Mouse (Mus musculus): ENCODE data around the gene Ltv1. TPM values are rescaled to one million over a fixed set of nuclear protein-coding genes. Genes with fewer than 3 reads are reported as not detected.
A peak's percentile ranks its signal among the peaks of the same experiment; 100 is the strongest.

Gene Ltv1
- 23.5 and 25.8 TPM in 2 replicates for polyA plus RNA-seq (2012; rRNA removed)

DNA sequence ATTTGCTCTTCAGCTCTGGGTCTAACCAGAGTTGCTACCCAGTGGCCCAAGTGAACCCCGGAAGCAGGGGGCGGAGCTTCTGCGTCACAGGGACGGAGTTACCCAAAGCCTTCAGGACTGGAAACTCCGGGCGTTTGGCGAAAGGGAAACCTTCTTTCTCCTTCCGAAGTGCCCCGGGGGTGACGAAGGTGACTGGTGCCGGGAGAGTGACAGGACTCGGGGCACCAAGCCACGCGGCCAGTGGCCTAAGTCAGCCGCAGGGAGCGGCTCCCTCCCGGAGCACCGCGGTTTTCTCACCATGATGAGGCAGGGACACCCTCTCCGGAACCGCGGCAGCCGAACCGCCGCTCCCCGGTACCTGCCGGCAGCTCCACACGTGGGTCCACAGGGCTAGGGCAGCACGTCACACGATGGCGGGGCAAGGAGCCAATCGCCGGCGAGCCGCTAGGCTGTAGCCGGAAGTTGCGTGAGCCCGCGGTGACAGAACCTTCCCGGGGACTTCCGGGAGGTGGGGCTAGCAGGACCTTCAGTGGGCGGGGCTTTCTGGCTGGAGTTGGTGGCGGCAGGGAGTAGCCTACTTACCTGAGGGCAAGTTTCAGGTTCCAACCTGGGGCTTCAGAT, at the start of gene Ltv1:
Gene Ltv1, minus strand, starts transcription at position 438 of the 621 bp plus-strand sequence.
- no peaks in the 10 kb centered on the region for H3K27me3 ChIP-seq (ENCODE audit: control insufficient read depth, insufficient read depth, low read length)
- no peaks in the 10 kb centered on the region for H3K4me1 ChIP-seq (ENCODE audit: control insufficient read depth, insufficient read depth, low read length)
- DNase-seq: peak; percentile 96
- WGBS: 1% methylated on average over 43 of the region's 43 CpGs
- H3K4me3 ChIP-seq (replicated peaks; ENCODE audit: insufficient read depth, low read depth, low read length): peak within 1 kb of the TSS; percentile 72
- no peak within 1 kb of the TSS for H3K27ac ChIP-seq (ENCODE audit: insufficient read depth, low read length)
- TF ChIP-seq POLR2A (IDR thresholded peaks at IDR 0.05; ENCODE audit: borderline replicate concordance, insufficient read depth, low read length) (peak; percentile 45; the same call in 1 of the 2 replicates), CTCF (IDR thresholded peaks at IDR 0.05; ENCODE audit: borderline replicate concordance, insufficient read depth, low read depth, low read length) (no peak)

DNA sequence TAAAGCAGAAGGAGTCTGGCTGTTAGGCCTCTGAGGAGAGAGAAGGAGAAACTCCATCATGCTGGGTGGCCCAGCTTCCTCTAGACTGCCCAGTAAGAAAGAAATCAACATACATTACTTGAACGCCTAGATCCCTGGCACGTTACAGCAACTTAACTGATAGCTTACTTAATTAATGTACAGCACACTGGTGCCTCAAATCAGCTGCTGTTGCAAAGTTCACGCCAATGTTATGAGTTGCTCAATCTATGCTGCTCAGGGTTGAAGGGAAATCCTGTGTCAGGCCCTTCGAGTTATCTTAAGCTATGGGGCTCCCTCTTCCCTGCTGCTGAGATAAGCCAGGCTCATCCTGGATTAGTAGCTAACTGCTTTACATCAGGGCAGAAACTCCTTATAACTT, 47.5 kb upstream of the Ltv1 start:
- no peak for DNase-seq
- no peaks in the 10 kb centered on the region for H3K4me1 ChIP-seq (ENCODE audit: control insufficient read depth, insufficient read depth, low read length)
- H3K4me3 ChIP-seq (replicated peaks; ENCODE audit: insufficient read depth, low read depth, low read length): no peak overlapping the region
- no peak overlapping the region for H3K27ac ChIP-seq (ENCODE audit: insufficient read depth, low read length)
- TF ChIP-seq CTCF (IDR thresholded peaks at IDR 0.05; ENCODE audit: borderline replicate concordance, insufficient read depth, low read depth, low read length) (no peak), POLR2A (IDR thresholded peaks at IDR 0.05; ENCODE audit: borderline replicate concordance, insufficient read depth, low read length) (no peak)
- WGBS: 64% methylated on average over 4 of the region's 4 CpGs
- H3K27me3 ChIP-seq (ENCODE audit: control insufficient read depth, insufficient read depth, low read length): no peaks in the 10 kb centered on the region

DNA sequence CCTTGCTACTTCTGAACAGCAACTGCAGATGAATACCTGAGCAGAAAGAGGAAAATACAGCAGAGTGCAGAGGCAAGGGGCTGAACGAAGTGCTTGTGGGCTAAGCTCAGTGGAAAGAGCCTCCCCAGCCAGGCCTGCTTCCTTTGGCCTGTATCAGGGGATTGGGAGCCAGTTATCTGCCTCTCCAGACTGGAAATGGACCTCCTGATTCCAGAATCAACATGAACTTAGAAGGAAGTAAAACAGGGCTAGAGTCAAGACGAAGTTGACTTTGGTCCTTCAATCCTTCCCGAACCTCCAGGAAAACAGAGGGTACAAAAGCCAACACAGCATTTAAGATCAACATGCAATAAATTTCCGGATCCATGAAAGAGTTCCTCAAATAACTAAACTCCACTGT, 45.2 kb upstream of the Ltv1 start:
- 93% methylated on average over 4 of the region's 4 CpGs for WGBS
- H3K4me3 ChIP-seq (replicated peaks; ENCODE audit: insufficient read depth, low read depth, low read length): no peak overlapping the region
- no peak overlapping the region for H3K27ac ChIP-seq (ENCODE audit: insufficient read depth, low read length)
- TF ChIP-seq CTCF (IDR thresholded peaks at IDR 0.05; ENCODE audit: borderline replicate concordance, insufficient read depth, low read depth, low read length): no peak
- H3K27me3 ChIP-seq (ENCODE audit: control insufficient read depth, insufficient read depth, low read length): no peaks in the 10 kb centered on the region
- no peak for DNase-seq
- H3K4me1 ChIP-seq (ENCODE audit: control insufficient read depth, insufficient read depth, low read length): no peaks in the 10 kb centered on the region

DNA sequence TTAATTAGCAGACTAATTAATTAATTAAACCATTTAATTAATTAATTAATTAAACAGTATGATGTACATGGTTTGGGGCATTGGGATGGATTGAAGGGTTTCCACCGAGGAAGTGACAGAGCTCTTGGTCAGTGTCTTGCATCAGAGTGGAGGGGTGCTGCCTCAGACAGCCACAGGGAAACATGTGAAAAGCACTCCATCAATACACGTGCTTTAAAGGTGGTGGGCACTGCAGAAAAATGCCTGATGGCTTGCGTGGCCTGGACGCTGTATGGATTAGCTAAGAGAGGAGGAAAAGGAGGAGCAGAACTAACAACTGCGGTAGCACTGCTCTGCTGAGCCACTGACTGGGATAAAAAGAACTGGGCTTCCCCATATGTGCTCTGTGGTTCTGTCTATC, 43.9 kb upstream of the Ltv1 start:
- Histone ChIP-seq H3K4me3 (replicated peaks; ENCODE audit: insufficient read depth, low read depth, low read length) (no peak overlapping the region), H3K27me3 (ENCODE audit: control insufficient read depth, insufficient read depth, low read length) (no peaks in the 10 kb centered on the region), H3K27ac (ENCODE audit: insufficient read depth, low read length) (no peak overlapping the region), H3K4me1 (ENCODE audit: control insufficient read depth, insufficient read depth, low read length) (no peaks in the 10 kb centered on the region)
- no peak for DNase-seq
- WGBS: 91% methylated on average over 5 of the region's 5 CpGs
- no peak for TF ChIP-seq CTCF (IDR thresholded peaks at IDR 0.05; ENCODE audit: borderline replicate concordance, insufficient read depth, low read depth, low read length)
- no peak for TF ChIP-seq POLR2A (IDR thresholded peaks at IDR 0.05; ENCODE audit: borderline replicate concordance, insufficient read depth, low read length)

DNA sequence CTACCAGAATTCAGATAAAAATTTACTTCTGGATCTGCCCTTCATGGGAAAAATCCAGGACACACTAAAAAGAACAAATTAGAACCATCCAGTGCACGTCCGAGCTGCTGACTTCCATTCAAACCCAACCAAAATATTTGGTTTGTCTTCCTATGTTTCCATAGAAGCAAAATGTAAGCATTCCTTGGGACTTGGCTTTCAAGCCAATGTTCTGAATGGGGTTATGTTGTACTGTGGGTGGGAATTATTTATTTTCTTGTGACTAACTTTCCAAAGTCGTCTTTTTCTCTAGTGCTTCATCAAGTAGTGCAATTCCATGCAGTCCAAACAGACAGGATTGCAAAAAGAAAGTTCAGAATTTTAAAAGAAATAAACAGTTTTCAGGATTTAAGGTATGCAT, 41.5 kb upstream of the Ltv1 start:
- no peak overlapping the region for H3K27ac ChIP-seq (ENCODE audit: insufficient read depth, low read length)
- H3K27me3 ChIP-seq (ENCODE audit: control insufficient read depth, insufficient read depth, low read length): no peaks in the 10 kb centered on the region
- no peak overlapping the region for H3K4me3 ChIP-seq (replicated peaks; ENCODE audit: insufficient read depth, low read depth, low read length)
- no peaks in the 10 kb centered on the region for H3K4me1 ChIP-seq (ENCODE audit: control insufficient read depth, insufficient read depth, low read length)
- no peak for DNase-seq
- TF ChIP-seq CTCF (IDR thresholded peaks at IDR 0.05; ENCODE audit: borderline replicate concordance, insufficient read depth, low read depth, low read length) (no peak), POLR2A (IDR thresholded peaks at IDR 0.05; ENCODE audit: borderline replicate concordance, insufficient read depth, low read length) (no peak)
- 74% methylated on average over 3 of the region's 3 CpGs for WGBS

DNA sequence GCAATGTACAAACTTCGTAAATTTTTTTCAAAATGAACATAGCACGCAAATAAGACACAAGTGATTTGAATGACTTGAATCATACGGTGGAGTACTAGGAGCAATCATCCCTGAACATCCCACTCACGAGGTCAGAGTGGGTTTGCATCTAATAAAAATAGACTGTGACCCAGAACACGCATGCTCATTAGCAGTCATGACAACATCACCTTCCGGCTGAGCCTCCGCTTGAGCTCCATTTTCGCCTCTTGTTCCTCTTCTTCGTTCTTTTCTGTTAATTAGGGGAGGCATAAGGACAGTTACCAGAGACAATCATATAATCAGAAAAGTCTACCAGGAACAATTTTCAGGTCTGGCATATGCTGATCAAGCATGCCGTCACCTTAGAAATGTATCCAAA, 41.0 kb upstream of the Ltv1 start:
- DNase-seq: no peak
- TF ChIP-seq POLR2A (IDR thresholded peaks at IDR 0.05; ENCODE audit: borderline replicate concordance, insufficient read depth, low read length) (no peak), CTCF (IDR thresholded peaks at IDR 0.05; ENCODE audit: borderline replicate concordance, insufficient read depth, low read depth, low read length) (no peak)
- 79% methylated on average over 10 of the region's 10 CpGs for WGBS
- H3K27ac ChIP-seq (ENCODE audit: insufficient read depth, low read length): no peak overlapping the region
- H3K4me1 ChIP-seq (ENCODE audit: control insufficient read depth, insufficient read depth, low read length): no peaks in the 10 kb centered on the region
- no peak overlapping the region for H3K4me3 ChIP-seq (replicated peaks; ENCODE audit: insufficient read depth, low read depth, low read length)
- no peaks in the 10 kb centered on the region for H3K27me3 ChIP-seq (ENCODE audit: control insufficient read depth, insufficient read depth, low read length)

DNA sequence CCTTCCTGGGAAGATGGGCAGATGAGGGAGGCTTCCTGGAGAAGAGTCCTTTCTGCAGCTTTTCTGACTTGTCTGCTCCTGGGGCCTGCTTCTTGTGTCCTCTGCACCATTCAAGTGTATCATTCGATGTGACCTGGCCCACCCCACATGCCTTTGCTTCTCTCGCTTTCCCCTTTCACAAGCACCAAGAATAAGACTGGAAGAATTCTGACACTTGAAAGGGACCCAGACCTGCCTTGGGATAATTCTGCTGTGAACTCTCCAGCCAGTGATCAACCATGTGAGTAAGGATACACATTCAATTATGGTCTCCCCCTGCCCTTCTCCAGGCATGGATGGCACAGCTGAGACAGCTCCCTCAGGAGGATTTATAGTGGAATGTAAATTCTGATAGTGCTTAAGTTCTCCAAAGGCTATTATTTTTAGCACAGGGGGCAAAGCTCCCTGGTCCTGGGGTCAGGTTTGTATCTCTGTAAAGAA, 40.2 kb upstream of the Ltv1 start:
- WGBS: 55% methylated on average over 2 of the region's 2 CpGs
- Histone ChIP-seq H3K27ac (ENCODE audit: insufficient read depth, low read length) (no peak overlapping the region), H3K27me3 (ENCODE audit: control insufficient read depth, insufficient read depth, low read length) (no peaks in the 10 kb centered on the region), H3K4me3 (replicated peaks; ENCODE audit: insufficient read depth, low read depth, low read length) (no peak overlapping the region), H3K4me1 (ENCODE audit: control insufficient read depth, insufficient read depth, low read length) (no peaks in the 10 kb centered on the region)
- no peak for DNase-seq
- TF ChIP-seq CTCF (IDR thresholded peaks at IDR 0.05; ENCODE audit: borderline replicate concordance, insufficient read depth, low read depth, low read length): no peak
- no peak for TF ChIP-seq POLR2A (IDR thresholded peaks at IDR 0.05; ENCODE audit: borderline replicate concordance, insufficient read depth, low read length)

DNA sequence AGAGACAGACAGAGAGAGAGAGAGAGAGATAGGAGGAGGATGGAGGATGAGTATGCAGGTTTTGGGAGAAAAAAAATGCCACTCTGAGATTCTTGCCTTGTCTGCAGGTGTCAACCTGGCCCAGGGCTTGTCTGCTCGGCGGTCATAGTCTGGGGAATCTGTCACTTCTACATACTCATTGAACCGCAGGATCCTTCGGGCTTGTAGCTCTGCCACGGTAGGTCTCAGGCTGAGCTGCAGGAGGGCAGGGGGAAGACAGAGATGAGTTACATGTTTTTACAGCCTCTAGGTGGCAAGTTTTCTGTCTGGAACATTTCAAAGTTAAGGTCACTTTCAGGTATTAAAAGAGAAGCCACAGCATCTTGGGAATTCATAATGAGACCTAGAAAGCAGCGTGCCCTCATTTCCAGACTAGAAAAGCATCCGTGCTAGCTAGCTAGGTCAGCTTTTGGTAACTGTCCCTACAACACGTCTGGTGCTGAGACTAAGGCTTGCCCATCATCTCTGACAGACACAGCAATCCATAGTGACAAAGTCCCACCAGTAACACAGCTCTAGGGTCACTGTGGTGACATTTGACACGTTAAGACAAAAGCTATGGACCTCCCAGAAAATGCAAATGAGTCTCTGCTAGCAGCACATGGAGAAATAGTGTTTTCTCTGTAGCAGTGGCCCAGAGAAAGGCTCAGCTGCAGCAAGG, 39.6 kb upstream of the Ltv1 start:
- no peaks in the 10 kb centered on the region for H3K4me1 ChIP-seq (ENCODE audit: control insufficient read depth, insufficient read depth, low read length)
- TF ChIP-seq CTCF (IDR thresholded peaks at IDR 0.05; ENCODE audit: borderline replicate concordance, insufficient read depth, low read depth, low read length) (no peak), POLR2A (IDR thresholded peaks at IDR 0.05; ENCODE audit: borderline replicate concordance, insufficient read depth, low read length) (no peak)
- WGBS: 23% methylated on average over 9 of the region's 9 CpGs
- DNase-seq: peak; percentile 11 to 25
- H3K27me3 ChIP-seq (ENCODE audit: control insufficient read depth, insufficient read depth, low read length): no peaks in the 10 kb centered on the region
- H3K4me3 ChIP-seq (replicated peaks; ENCODE audit: insufficient read depth, low read depth, low read length): no peak overlapping the region
- no peak overlapping the region for H3K27ac ChIP-seq (ENCODE audit: insufficient read depth, low read length)

All from cerebellum, adult 2 months (tissue).